Mouse (Mus musculus): ENCODE measurements around the gene Psmd9.

GRCm38 (mm10) chr5:123170365-123170764 is 1.2 kb downstream of the Psmd9 start:
- no peak for TF ChIP-seq USF1 (IDR thresholded peaks at IDR 0.05; ENCODE audit: low read depth)
- TF ChIP-seq CEBPB (IDR thresholded peaks at IDR 0.05; ENCODE audit: insufficient read depth, poor library complexity, severe bottlenecking) = no peak
- no peak for TF ChIP-seq POLR2AphosphoS2 (IDR thresholded peaks at IDR 0.05; ENCODE audit: insufficient read length, low read depth)
- TF ChIP-seq POLR2A (IDR thresholded peaks at IDR 0.05; ENCODE audit: insufficient read length, low read depth) = no peak
- no peak for TF ChIP-seq TCF3 (IDR thresholded peaks at IDR 0.05; ENCODE audit: insufficient read length, low read depth)
- TF ChIP-seq E2F4 (IDR thresholded peaks at IDR 0.05; ENCODE audit: insufficient read depth) = no peak
- TF ChIP-seq TCF12 (IDR thresholded peaks at IDR 0.05; ENCODE audit: insufficient read depth, poor library complexity, severe bottlenecking) = no peak
- TF ChIP-seq MYOD1 (IDR thresholded peaks at IDR 0.05; ENCODE audit: control insufficient read depth in 1 of 3, insufficient read length in 2 of 3, low read depth in 2 of 3) = no peak
- no peak for TF ChIP-seq MAX (IDR thresholded peaks at IDR 0.05; ENCODE audit: low read depth)
- no peak for TF ChIP-seq REST (IDR thresholded peaks at IDR 0.05; ENCODE audit: insufficient read depth, insufficient read length)
- TF ChIP-seq SRF (IDR thresholded peaks at IDR 0.05; ENCODE audit: control insufficient read depth, insufficient read length, low read depth) = no peak
